Mouse (Mus musculus) right cerebral cortex, postnatal 4 days (tissue): ENCODE results near the gene Tbc1d22a.

Source experiments
- DNase-seq: peaks from one replicate; pipeline ENCODE4 v3.0.0-alpha.2; 2022

Gene Tbc1d22a

GRCm38 (mm10) chr15:86418436-86418835, 204.2 kb downstream of the Tbc1d22a start:
- DNase-seq: no peak

DNA sequence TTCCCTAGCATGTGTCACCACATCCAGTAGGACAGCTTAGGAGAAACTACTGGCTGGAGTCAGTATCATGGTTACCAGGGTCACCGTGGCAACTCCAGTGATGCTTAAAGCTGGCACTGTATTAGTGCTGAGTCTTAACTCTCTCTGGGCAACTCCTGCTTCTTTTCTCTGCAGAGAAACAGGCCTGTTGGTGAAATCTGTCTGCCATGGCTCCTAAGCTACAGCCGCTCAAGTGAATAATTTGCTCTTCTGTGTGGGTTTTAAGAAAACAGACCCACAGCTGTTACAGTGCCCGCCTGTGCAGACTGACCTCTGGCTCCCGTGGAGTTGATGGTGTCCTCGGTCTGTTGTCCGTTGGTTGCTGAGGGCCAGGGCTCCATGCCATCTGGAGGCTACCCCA, 205.4 kb downstream of the Tbc1d22a start:
- no peak for DNase-seq

- no peak for DNase-seq
These were observed 208.6 kb downstream of the Tbc1d22a start for GRCm38 (mm10) chr15:86422858-86423257.

GRCm38 (mm10) chr15:86423884-86424283, 209.6 kb downstream of the Tbc1d22a start:
- DNase-seq: no peak

DNA sequence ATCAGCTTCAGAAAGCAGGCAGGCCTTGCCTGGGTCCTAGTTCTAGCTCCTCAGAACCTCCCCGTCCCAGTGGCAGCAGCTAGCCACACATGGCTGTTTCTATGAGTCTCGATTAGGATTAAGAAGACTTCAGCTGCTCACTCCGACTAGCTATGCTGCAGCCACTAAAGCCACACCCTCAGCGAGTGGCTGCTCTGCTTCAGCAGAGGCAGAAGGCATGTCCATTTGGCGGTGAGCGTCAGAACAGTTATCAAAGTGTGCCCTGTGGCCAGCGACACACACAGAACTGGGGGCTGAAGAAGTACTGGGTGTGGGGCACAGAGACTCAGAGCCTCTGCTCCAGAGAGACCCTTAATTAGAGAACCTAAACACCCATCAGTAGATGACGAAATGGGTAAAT, 210.7 kb downstream of the Tbc1d22a start:
- DNase-seq: no peak

DNA sequence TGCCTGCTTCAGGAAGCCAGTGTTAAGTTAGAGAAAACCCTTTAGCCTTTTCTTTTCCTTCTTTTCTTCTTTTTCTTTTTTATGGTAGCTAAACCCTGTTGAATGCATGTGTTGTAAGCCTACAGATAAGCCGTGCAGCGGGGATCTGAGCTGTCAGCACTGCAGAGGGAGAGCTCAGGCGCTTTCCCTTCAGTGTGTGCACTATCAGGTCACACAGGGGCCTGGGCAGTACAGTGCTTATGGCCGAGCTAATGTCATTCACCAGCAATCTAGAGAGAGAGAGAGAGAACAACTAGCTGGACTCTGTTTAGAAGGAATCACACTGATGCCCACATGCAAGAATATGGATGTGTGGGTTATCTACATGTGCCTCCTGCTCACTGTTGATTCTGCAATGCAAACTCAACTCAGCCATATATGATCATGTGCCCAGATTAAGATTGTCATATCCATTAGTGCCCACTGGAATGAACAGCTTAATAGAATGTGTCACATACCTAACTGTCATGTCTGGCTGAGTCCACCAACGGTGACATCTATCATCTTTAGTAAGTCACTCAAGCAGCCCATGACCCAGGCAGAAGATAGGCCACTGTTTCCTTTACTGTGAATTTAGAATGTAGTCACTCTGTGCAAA, 212.2 kb downstream of the Tbc1d22a start:
- no peak for DNase-seq

DNA sequence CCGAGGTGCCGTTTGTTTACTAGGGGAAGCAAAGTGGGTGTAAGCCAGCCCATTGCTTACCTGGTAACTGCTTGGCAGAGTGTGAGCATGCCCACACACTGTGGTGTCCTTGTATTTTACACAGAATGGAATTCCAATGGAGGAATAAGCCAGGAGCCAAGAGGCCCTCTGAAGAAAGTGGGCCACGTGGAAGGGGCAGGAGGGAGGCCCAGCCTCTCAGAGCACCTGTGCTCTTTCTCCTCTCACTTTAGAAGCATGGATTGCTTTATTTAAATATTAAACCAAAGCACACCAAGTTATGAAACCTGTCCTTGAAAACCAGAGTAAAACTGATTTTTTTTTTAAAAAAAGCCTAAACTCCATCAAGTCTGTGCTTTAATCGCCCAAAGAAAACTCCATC, 213.2 kb downstream of the Tbc1d22a start:
- DNase-seq: no peak

DNA sequence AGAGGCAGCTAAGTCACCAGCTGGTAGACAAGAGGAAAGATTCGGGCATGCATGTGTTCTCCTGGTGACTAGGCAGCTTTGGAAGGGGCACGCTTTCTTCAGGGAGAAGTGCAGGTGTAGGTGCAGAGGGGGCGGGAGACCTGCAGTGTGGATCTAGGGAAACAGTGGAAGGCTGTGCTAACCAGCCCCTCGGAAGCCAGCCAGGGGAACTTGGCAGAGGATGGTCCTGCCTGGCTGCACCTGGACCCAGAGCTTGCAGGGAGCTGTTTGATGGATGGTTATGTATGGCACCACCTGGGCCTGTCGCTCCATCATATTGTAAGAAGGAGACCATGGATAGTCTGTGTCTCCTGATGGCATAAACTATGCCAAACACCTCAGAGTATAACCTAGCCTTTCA, 214.2 kb downstream of the Tbc1d22a start:
- DNase-seq: no peak

DNA sequence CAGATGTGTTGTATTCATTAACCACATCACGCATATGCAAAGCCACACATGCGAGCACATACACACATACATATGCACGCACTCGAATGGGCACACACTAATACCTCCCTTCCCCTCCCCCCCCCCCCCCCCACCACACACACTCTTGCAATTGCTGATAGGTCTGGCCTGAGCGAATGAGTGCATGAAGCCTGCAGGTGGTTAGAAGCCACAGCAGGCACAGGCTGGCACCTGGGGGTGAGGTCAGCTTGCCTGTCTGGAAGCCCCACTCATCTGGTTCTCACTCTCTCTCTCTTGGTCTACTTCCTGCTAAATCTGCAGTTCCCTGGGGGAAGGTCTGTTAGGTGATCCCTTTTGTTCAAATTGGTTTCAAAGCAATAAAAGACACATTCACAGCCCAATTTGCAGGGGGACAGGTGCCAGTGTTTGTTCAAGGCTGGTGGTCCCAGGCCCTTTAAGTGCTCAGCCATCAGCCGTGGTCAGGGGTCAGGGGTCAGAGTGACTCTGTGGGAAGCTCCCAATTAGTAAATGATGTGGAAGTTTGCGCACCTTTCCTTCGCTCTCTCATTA, 215.6 kb downstream of the Tbc1d22a start:
- DNase-seq: no peak

DNA sequence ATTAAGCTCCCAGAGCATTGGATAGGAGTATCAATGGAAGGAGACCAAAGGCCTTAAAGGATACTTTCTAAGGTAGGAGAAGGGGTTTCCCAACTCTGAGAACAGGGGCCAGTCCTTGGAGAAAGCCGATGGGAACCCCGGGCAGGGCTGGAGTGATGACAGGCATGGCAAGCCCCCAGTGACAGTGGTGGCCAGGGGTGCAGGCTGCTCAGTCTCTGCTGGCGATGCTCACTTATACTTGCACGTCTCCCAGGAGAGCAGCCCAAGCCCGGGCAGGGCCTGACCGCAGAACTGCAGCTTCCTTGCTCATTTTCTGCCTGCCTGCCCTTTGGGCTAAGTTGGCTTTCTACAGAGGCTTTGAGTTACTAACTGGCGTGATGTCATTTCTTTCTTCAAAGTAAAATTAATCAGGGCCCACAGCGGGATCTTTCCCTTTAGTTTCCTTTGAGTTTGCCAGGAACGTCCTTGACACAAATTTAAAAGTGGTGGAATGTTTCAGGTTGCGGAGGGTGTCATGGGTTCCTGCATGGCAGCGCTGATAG, 217.4 kb downstream of the Tbc1d22a start:
- DNase-seq: no peak

DNA sequence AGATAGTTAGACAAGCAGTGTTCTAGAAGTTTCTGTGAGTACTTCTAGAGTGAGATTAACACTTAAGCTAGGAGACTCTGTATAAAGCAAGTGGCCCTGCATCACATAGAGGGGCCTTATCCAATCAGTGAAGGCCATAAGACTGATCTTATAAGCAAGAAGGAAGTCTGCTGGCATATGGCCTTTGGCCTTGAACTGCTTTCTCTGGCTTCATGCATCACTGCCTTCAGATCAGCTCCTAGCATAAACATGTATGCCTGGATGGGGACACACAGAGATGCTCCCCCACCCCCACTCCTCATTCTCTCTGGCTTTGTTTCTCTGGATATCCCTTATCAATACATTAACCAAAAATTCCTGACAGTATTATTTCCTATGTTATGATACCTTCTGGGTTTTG, 218.5 kb downstream of the Tbc1d22a start:
- no peak for DNase-seq

DNA sequence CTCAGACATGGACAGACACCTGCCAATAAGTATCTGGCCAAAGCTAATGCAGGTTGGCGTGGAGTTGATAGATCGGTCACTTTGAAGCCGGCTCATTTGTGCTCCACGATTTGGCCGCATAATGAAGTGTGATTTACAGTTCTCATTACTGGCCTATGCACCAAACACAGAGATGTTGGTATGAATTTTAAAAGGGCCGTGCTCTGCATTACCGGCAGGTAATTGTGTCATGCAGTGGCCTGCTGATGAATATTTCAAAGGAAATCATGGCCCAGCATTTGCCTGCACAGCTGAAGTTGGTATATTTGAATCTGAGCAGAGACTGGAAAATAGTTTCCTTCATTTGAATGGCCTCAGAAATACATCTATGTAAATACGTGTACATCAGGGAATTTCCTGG, 219.1 kb downstream of the Tbc1d22a start:
- no peak for DNase-seq

GRCm38 (mm10) chr15:86434241-86434640, 220.0 kb downstream of the Tbc1d22a start:
- no peak for DNase-seq

- DNase-seq: no peak
These were observed 223.1 kb downstream of the Tbc1d22a start for GRCm38 (mm10) chr15:86437346-86437745.

DNA sequence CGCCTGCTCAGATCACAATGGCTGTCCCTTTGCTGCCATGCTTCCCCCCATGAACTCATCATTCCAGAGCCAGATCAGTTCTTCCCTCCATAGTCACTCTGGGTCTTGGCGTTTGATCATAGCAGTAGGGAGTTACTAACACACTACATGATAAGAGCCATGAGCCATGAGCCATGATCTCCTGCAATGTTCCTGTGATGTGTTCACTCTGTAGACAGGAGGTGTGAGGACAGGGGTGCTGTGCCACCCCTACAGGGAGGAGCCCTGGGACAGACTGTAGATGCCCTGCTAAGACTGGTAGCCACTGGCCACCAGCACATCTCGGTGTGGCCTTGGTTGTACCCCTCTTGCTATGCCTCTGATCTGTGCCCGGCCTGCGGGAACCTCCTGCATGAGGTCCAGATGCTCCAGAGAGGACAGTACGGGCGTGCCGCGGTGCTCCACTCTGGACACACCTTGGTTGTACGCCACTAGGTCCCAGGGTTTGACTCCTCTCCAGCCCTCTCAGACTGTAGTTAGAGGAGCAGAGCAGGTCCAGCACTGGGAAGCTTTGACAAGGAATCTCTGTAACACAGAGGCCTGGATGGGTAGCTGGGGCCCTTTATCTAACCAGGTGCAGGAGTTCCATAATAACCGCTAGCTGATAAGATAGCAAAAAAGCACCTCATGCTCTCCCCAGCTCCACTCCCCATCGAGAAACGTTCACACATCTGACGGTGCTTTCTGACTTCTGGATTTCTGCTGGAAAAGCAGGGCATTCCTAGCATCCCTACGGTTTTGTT, 224.9 kb downstream of the Tbc1d22a start:
- DNase-seq: no peak

DNA sequence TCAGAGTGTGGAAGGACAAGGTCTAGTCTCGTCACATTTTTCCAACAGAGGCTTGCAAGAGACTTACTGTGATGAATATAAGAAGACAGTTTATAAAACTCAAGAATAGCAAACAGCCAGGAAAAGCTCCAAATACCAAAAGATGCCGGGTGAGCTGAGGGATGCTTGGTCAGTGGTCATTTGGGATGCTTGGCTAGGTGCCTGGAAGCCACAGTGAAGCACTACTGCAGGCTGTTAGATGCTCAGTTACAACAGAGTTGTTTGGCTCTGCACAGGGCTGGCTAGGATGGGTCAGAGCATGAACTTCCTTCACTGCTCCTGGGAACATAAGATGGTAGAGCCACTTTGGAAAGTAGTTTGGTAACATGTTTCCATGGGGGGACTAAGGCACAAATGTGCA, 230.0 kb downstream of the Tbc1d22a start:
- no peak for DNase-seq

DNA sequence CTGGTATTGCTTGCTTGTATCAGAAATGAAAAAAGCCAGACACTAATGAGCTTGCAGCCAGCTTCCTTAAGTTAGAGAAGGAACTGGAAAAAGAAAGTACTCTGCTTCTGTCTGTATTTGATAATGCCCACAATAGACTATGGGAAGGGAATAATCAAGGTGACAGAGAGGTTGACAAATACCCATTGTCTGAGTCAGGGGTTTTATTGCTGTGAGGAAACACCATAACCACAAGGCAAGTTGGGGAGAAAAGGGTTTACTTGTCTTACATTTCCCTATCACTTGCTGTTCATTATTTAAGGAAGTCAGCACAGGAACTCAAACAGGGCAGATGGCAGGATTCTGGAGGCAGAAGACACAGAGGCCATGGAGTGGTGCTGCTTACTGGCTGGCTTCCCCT, 231.8 kb downstream of the Tbc1d22a start:
- DNase-seq: no peak

- no peak for DNase-seq
These were observed 233.0 kb downstream of the Tbc1d22a start for GRCm38 (mm10) chr15:86447251-86447650.

- DNase-seq: no peak
These were observed 235.0 kb downstream of the Tbc1d22a start for GRCm38 (mm10) chr15:86449236-86449635.

DNA sequence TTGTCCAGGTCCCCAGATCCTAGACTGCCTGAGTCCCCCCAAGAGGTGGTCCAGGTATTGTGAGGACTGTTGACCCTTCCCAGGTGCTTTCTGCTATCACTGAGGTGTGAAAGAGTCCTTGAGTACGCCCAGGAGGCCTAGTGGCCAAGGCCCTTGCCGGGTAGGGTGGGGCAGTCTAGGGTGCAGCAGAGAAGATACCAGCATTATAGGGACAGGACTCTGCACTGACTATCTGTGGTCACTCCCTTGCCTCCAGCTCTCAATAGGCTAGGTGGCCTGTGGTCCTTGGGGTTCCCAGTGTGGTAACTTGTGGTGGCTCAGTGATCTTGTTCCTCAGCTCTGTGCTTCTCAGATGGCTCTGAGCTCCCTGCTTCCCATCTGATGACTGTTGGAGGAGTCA, 235.5 kb downstream of the Tbc1d22a start:
- no peak for DNase-seq

DNA sequence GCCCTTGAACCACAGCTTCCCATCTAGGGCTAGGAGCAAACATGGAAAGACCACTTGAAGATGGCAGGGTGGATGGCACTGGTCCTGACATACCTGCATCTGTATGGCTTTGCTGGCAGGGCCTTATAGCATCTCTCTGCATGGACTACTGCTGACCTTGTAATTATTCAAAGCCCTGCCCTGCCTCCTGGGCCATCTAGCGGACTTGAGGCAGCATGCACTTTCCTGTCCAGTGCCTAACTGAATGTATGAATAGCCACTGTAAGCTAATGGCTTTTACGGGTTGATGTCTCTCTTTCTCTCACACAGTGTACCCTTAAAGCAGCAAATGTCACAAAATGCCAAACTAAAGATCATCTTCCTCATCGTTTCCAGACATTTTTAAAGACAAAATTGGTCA, 245.2 kb downstream of the Tbc1d22a start:
- DNase-seq: no peak

- peak; percentile 33 for DNase-seq
These were observed 248.4 kb downstream of the Tbc1d22a start for GRCm38 (mm10) chr15:86462636-86463035.

DNA sequence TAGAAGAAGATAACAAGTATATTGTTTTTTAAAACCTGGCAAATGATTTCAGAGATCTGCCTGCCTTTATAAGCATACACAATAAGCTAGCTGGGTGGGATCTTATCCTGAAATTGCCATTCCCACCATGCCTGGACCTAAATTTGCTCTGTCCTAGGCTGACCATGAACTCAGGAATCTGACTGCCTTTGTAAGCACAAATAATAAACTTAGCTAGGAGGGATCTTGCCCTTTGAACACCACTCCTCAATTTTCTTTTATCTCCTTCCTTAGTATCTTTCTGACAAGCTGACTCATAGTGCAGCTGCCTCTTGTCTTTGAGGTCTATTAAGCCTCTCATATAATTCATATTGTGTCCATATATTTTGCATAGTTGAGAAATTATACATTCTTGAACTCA, 253.8 kb downstream of the Tbc1d22a start:
- DNase-seq: no peak

DNA sequence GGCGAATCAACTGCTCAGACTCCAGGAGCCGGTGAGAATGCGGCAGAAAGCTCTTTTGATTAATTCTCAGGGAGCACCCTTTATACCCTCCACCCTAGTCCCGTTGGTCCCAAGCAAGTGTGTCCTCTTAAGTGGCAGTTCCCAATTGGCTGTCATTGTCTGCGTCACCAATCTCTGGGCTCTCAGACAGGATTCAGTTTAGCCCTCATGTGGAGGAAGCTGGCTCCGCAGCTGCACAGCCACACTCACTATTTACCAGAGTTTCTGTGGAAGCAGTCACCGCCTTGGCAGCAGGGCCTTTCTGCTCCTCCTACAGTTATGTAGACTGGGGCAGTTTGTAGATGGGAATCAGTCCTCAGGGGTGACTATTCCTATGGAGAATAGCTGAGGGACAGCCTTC, 256.9 kb downstream of the Tbc1d22a start:
- no peak for DNase-seq
